Mouse (Mus musculus) small intestine, adult 2 months (tissue): ENCODE measurements around the gene Cdk6.

Experiments
- CTCF ChIP-seq: fragments of 200-500 bp; IDR thresholded peaks from 2 replicates; pipeline ENCODE4 v1.5.1; 2012; ENCODE audit warnings: low read depth, mild to moderate bottlenecking, control low read depth, inconsistent platforms, low read length, moderate library complexity, mixed read lengths; ENCODE audit not compliant: insufficient replicate concordance, insufficient read length; ENCODE audit errors: extremely low read depth
- POLR2A ChIP-seq: fragments of 200-500 bp; IDR thresholded peaks from 2 replicates; pipeline ENCODE4 v1.6.1; 2012; ENCODE audit warnings: low read depth, mild to moderate bottlenecking, control low read depth, inconsistent platforms, low read length, moderate library complexity

DNA sequence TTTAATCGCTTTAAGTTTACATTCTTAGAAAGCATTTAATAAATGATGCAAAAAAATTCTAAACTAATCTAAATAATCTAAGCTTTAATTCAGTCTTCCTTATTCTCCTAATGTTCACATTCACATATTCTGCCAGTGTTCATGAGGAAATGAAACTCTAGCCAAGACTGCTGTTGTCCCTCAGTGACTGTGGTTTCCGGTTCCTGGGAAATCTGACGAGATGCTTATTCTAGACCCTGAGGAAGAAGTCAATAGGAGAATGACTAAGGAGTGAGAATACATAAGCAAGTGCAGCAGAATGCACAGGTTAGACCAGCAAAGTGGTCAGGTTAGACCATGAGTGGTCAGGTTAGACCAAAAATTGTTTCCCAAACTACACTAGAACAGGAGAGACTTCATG is 149.1 kb downstream of the Cdk6 start:
- TF ChIP-seq CTCF, result no peak
- TF ChIP-seq POLR2A, result no peak
